Mouse (Mus musculus) T-helper 2 cell (primary cell): Measurements from ENCODE around the gene Olfr339.
"Not testable (repeated sequence)": the region's sequence is repeated elsewhere in the genome, so short reads cannot be mapped to it uniquely, and the experiment has no call there.

ENCODE experiments used
- in situ Hi-C: fragments of 300-600 bp; cut with MboI, MseI; formaldehyde crosslinking; loops from one replicate; pipeline ENCODE4 v1.15.1; 2025; ENCODE audit warnings: high pct_unique_total_duplicates

The Olfr339 gene

GRCm38 (mm10) chr2:36418647-36419046 is at the start of gene Olfr339:
Gene Olfr339, plus strand, starts transcription at chr2:36418947.
- in situ Hi-C loops: no loop called here

GRCm38 (mm10) chr2:36373219-36373618 is 45.5 kb upstream of the Olfr339 start, which contains the start of gene Olfr338:
Gene Olfr338, plus strand, starts transcription at chr2:36373519.
- in situ Hi-C loops: no loop called here

GRCm38 (mm10) chr2:36415174-36415573 is 3.6 kb upstream of the Olfr339 start:
- in situ Hi-C loops: not testable (repeated sequence)

GRCm38 (mm10) chr2:36415591-36415990 is 3.2 kb upstream of the Olfr339 start:
- in situ Hi-C loops: not testable (repeated sequence)

GRCm38 (mm10) chr2:36452287-36452686 is 33.5 kb downstream of the Olfr339 start, which contains the start of gene Olfr340:
Gene Olfr340, plus strand, starts transcription at chr2:36452587.
- in situ Hi-C loops: no loop called here

- in situ Hi-C loops: no loop called here
These were observed 54.9 kb downstream of the Olfr339 start for GRCm38 (mm10) chr2:36473634-36474033.
